Comparison of ENCODE assay signal across 9 mouse cellular contexts in genomic region chr3:83701075-83701474, GRCm38 (mm10).
DNase-seq lines count a peak whose midpoint lies in the region; TF ChIP-seq lines count a peak whose summit lies in the region.
"Had no signal": no experiment of that assay in that cellular context is flagged by ENCODE, and none has a peak within 500 bp of the region (broad histone marks: within the 10 kb centered on the region; RNA-seq: fewer than 3 reads in every experiment).

No protein-coding gene starts in this region.

- no peaks in the 10 kb centered on the region for H3K27me3 ChIP-seq in heart, embryonic 10.5 days (ENCODE audit: insufficient read depth, poor library complexity, severe bottlenecking)
- H3K27me3 ChIP-seq: midbrain, embryonic 12.5 days had no signal

- no peak overlapping the region for H3K27ac ChIP-seq in heart, embryonic 10.5 days
- no peak overlapping the region for H3K27ac ChIP-seq in cortical plate, adult 2 months (ENCODE audit: insufficient read depth, low read length)
- H3K27ac ChIP-seq: midbrain, embryonic 12.5 days had no signal

- peak; percentile 55 for TF ChIP-seq CTCF in cortical plate, adult 2 months (IDR thresholded peaks at IDR 0.05; ENCODE audit: extremely low read depth, insufficient read depth, low read length)

- no peaks in the 10 kb centered on the region for H3K4me1 ChIP-seq in heart, embryonic 10.5 days
- H3K4me1 ChIP-seq in cortical plate, adult 2 months (ENCODE audit: control insufficient read depth, insufficient read depth, low read length) = no peaks in the 10 kb centered on the region
- H3K4me1 ChIP-seq: midbrain, embryonic 12.5 days had no signal

- H3K4me3 ChIP-seq in heart, embryonic 10.5 days = no peak overlapping the region
- no peak overlapping the region for H3K4me3 ChIP-seq in cortical plate, adult 2 months (ENCODE audit: insufficient read depth, low read length)
- H3K4me3 ChIP-seq: midbrain, embryonic 12.5 days had no signal

- no peak for TF ChIP-seq POLR2A in cortical plate, adult 2 months (IDR thresholded peaks at IDR 0.05; ENCODE audit: extremely low read depth, insufficient read depth, low read length)

- peak; percentile 82 for DNase-seq in heart, adult 11 months
- DNase-seq in heart, embryonic 10.5 days (ENCODE audit: low spot score) = no peak
- DNase-seq in right cerebral cortex, adult 2 months (ENCODE audit: low spot score in 2 of 2) = peak; percentile 36 to 44
- DNase-seq in right cerebral cortex, postnatal 25 days = no peak
- peak; percentile 63 to 66 for DNase-seq in kidney, postnatal 4 days
- DNase-seq in retina, embryonic 14.5 days (ENCODE audit: low spot score) = peak; percentile 62
- DNase-seq in gastrocnemius, postnatal 4 days (ENCODE audit: low spot score in 2 of 2) = no peak

- no peaks in the 10 kb centered on the region for H3K9me3 ChIP-seq in heart, embryonic 10.5 days
- H3K9me3 ChIP-seq: midbrain, embryonic 12.5 days had no signal

- no peaks in the 10 kb centered on the region for H3K36me3 ChIP-seq in heart, embryonic 10.5 days
- H3K36me3 ChIP-seq: midbrain, embryonic 12.5 days had no signal

- WGBS in heart, embryonic 10.5 days = 60% methylated on average over 1 of the region's 1 CpGs

Comparison
In these comparisons a context has a peak if more than half of its experiments do, and no peak if none do; other contexts are left out.
1. DNase-seq: peak in heart, adult 11 months (single experiment), right cerebral cortex, adult 2 months (2 of 2), kidney, postnatal 4 days (2 of 2) and retina, embryonic 14.5 days (single experiment); none in heart, embryonic 10.5 days (single experiment), right cerebral cortex, postnatal 25 days (single experiment) and gastrocnemius, postnatal 4 days (0 of 2).